Mouse (Mus musculus): Measurements from ENCODE around the gene Ropn1l.

DNA sequence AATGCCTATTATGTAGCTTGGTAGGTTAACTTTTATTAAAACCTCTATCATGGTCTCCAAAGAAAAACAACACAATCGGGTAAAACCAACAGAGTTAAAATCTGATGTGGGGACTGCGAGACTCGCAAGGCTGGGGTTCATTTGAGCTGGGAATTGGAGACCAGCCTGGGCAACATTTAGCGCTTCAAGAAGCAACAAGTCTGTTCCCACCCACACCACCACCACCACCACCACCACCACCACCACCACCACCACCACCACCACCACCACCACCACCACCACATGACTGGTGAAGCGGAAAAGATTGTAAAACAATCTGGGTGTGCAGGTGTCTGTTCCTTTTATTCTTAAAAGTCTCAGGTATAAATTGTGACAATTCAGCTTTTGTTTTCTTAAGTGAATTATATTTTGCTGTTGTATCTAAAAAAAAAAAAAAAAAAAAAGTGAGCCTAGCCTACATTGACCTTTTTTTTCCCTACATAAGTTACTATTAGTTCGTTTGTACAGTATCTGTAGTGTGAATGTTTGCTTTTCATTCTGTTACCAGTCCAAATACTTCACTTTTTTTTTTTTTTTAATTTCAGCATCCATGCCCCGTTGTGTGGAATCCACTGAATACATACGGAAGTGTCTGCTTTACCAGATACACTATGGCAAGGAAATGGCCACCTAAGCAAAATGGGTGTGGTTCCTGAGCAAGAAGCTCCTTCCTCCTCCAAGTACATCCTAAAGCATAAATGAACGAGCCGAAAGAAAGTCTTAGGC, 741 bp upstream of the Ropn1l start:
- TF ChIP-seq CTCF (IDR thresholded peaks at IDR 0.05; ENCODE audit: extremely low read depth, insufficient read depth, insufficient read length, insufficient replicate concordance): no peak
- no peak for TF ChIP-seq POLR2A (IDR thresholded peaks at IDR 0.05; ENCODE audit: low read depth, low read length)

Measured in spleen, adult 2 months (tissue).